Mouse (Mus musculus) embryonic facial prominence, embryonic 15.5 days (tissue): ENCODE data around the gene Lpp. TPM values are rescaled to one million over a fixed set of nuclear protein-coding genes. Genes with fewer than 3 reads are reported as not detected.

ENCODE experiments used
- ATAC-seq: fragments of 200-750 bp; cut with Nextera tagmentation; 2 replicates; pipeline ENCODE4 v1.8.0; 2017; ENCODE audit warnings: low read depth, moderate TSS enrichment; ENCODE audit not compliant: insufficient number of reproducible peaks, low FRiP score, low TSS enrichment
- H3K27ac ChIP-seq: fragments of 300-500 bp; sonication (generic); replicated peaks from 2 replicates; pipeline ENCODE4 v1.5.1; 2015; ENCODE audit warnings: mild to moderate bottlenecking, inconsistent platforms
- H3K27me3 ChIP-seq: fragments of 300-500 bp; sonication (generic); 2 replicates; pipeline ENCODE4 v1.6.1; 2015; ENCODE audit warnings: inconsistent platforms
- H3K36me3 ChIP-seq: fragments of 300-500 bp; sonication (generic); 2 replicates; pipeline ENCODE4 v1.6.1; 2015; ENCODE audit warnings: mild to moderate bottlenecking, inconsistent platforms
- H3K4me1 ChIP-seq: fragments of 300-500 bp; sonication (generic); 2 replicates; pipeline ENCODE4 v1.6.1; 2015; ENCODE audit warnings: inconsistent platforms
- H3K4me2 ChIP-seq: fragments of 300-500 bp; sonication (generic); replicated peaks from 2 replicates; pipeline ENCODE4 v1.6.1; 2015; ENCODE audit warnings: mild to moderate bottlenecking, inconsistent platforms
- H3K4me3 ChIP-seq: fragments of 300-500 bp; sonication (generic); replicated peaks from 2 replicates; pipeline ENCODE4 v1.5.1; 2015; ENCODE audit warnings: mild to moderate bottlenecking, inconsistent platforms
- H3K9ac ChIP-seq: fragments of 300-500 bp; sonication (generic); 2 replicates; pipeline ENCODE4 v1.6.1; 2015; ENCODE audit warnings: inconsistent platforms
- H3K9me3 ChIP-seq: fragments of 300-500 bp; sonication (generic); replicated peaks from 2 replicates; pipeline ENCODE4 v1.6.1; 2016; ENCODE audit warnings: inconsistent platforms
- WGBS: fragments of 180-500 bp; shearing (Covaris S2); methylation state at CpG from one replicate; pipeline ENCODE4 v1.1.7; 2015; 5-methylcytosine and 5-hydroxymethylcytosine counted together
- polyA plus RNA-seq: library from polyadenylated mRNA; unstranded; fragments of >200 nt; fragmentation: Nextera tagmentation; extraction: Ambion mirVana; gene quantifications from 2 replicates; pipeline ENCODE4 v1.2.1, GENCODE M21; 2015

The Lpp gene
- polyA plus RNA-seq, 1 experiment from 2014 or later = 52.8 TPM

DNA sequence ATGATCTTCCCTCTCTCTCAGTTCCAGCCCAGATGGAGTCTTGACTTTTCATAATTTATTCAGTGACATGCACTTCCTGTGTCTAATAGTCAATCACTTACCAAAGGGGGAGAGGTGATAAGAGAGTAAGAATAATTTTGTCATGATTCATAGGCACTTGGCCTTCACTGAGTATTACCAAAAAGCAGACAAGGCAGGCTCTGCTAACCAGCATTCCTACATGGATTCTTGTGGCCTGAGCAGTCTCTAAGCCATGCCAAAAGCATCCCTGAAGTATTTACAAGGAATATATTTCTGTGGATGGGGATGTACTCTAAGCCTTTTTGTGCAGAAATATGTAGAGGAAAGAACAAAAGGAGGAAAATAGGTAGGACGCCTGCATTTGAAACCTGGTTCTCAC, 340.0 kb downstream of the Lpp start:
- Histone ChIP-seq H3K9me3 (no peaks in the 10 kb centered on the region), H3K27me3 (no peaks in the 10 kb centered on the region), H3K27ac (no peak overlapping the region), H3K4me1 (peaks cover 10% of the 10 kb centered on the region), H3K4me3 (no peak overlapping the region), H3K9ac (no peak overlapping the region), H3K4me2 (no peak overlapping the region), H3K36me3 (no peaks in the 10 kb centered on the region)
- no peak for ATAC-seq
- 73% methylated on average over 1 of the region's 1 CpGs for WGBS

DNA sequence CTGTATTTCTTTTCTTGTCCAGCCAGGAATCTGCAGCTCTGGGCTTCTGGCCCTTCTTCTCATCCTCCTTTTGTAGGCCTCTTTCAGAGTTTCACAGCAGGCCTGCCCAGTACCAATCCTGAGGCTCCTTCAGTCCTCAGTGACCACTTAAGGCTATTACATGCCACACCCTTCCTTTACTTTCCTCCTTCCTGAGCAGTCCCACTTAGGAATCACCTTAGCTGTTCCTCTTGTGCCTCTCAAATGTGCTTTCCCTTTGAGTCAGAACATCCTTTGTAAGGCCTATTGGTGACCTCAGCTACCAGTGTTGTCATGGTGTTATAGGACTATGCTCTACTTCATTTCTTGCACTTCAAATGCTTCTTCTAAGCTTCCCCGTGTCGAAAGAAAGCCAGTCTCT, 342.4 kb downstream of the Lpp start:
- ATAC-seq = no peak
- WGBS = 88% methylated on average over 2 of the region's 2 CpGs
- H3K36me3 ChIP-seq = no peaks in the 10 kb centered on the region

GRCm38 (mm10) chr16:24737362-24738057, 344.2 kb downstream of the Lpp start:
- Histone ChIP-seq H3K9ac (no peak overlapping the region), H3K4me1 (peaks cover 10% of the 10 kb centered on the region), H3K27me3 (no peaks in the 10 kb centered on the region), H3K27ac (no peak overlapping the region), H3K36me3 (no peaks in the 10 kb centered on the region), H3K4me2 (no peak overlapping the region), H3K4me3 (no peak overlapping the region), H3K9me3 (no peaks in the 10 kb centered on the region)
- no peak for ATAC-seq
- WGBS = 40% methylated on average over 10 of the region's 10 CpGs

More for the DNA sequence above, 342.4 kb downstream of the Lpp start:
- H3K27ac ChIP-seq = no peak overlapping the region
- H3K4me1 ChIP-seq = peaks cover 10% of the 10 kb centered on the region
- no peak overlapping the region for H3K4me3 ChIP-seq
- H3K27me3 ChIP-seq = no peaks in the 10 kb centered on the region
- H3K9ac ChIP-seq = no peak overlapping the region
- H3K4me2 ChIP-seq = no peak overlapping the region
- no peaks in the 10 kb centered on the region for H3K9me3 ChIP-seq

- Histone ChIP-seq H3K4me3 (no peak overlapping the region), H3K9me3 (no peaks in the 10 kb centered on the region), H3K27me3 (no peaks in the 10 kb centered on the region), H3K9ac (no peak overlapping the region), H3K36me3 (no peaks in the 10 kb centered on the region), H3K27ac (no peak overlapping the region), H3K4me1 (peaks cover 10% of the 10 kb centered on the region), H3K4me2 (no peak overlapping the region)
- WGBS = 88% methylated on average over 4 of the region's 4 CpGs
- ATAC-seq = no peak
These were observed 347.4 kb downstream of the Lpp start for GRCm38 (mm10) chr16:24740714-24741113.

- no peak overlapping the region for H3K27ac ChIP-seq
- H3K4me1 ChIP-seq = no peaks in the 10 kb centered on the region
- H3K27me3 ChIP-seq = no peaks in the 10 kb centered on the region
- no peak overlapping the region for H3K9ac ChIP-seq
- no peak overlapping the region for H3K4me2 ChIP-seq
- no peaks in the 10 kb centered on the region for H3K9me3 ChIP-seq
- ATAC-seq = no peak
- H3K36me3 ChIP-seq = no peaks in the 10 kb centered on the region
- H3K4me3 ChIP-seq = no peak overlapping the region
These were observed 356.5 kb downstream of the Lpp start for GRCm38 (mm10) chr16:24749816-24750215.

GRCm38 (mm10) chr16:24756141-24756540, 362.8 kb downstream of the Lpp start:
- Histone ChIP-seq H3K9me3 (no peaks in the 10 kb centered on the region), H3K36me3 (no peaks in the 10 kb centered on the region), H3K4me3 (no peak overlapping the region), H3K9ac (no peak overlapping the region), H3K4me1 (no peaks in the 10 kb centered on the region), H3K27ac (no peak overlapping the region), H3K4me2 (no peak overlapping the region), H3K27me3 (no peaks in the 10 kb centered on the region)
- WGBS = 78% methylated on average over 9 of the region's 9 CpGs
- ATAC-seq = no peak

GRCm38 (mm10) chr16:24766051-24766450, 372.7 kb downstream of the Lpp start:
- Histone ChIP-seq H3K36me3 (peaks cover 5% of the 10 kb centered on the region; the same call in 1 of the 2 replicates), H3K4me2 (no peak overlapping the region), H3K4me1 (no peaks in the 10 kb centered on the region), H3K27ac (no peak overlapping the region), H3K9ac (no peak overlapping the region), H3K27me3 (no peaks in the 10 kb centered on the region), H3K4me3 (no peak overlapping the region), H3K9me3 (no peaks in the 10 kb centered on the region)
- no peak for ATAC-seq
- 84% methylated on average over 3 of the region's 3 CpGs for WGBS

DNA sequence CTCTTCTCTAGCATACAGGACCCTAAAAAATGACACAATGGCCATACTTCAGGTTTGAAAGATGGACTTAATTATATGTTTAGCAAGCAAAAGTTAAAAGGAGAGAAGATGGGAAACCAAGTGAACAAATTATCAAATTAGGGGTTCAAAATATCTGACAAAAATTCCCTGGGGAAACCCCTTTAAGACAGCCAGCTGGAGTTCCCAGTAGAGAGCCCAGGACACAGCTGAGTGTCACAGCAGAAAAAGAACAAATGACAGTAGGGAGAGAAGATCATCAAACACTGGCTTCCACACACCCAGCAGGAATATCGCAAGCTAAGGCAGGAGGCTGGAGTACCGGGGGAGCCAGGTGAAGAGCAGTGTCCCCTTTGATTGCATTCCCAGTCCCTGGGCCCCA, 373.3 kb downstream of the Lpp start:
- no peaks in the 10 kb centered on the region for H3K27me3 ChIP-seq
- no peak overlapping the region for H3K9ac ChIP-seq
- H3K9me3 ChIP-seq = no peaks in the 10 kb centered on the region
- WGBS = 85% methylated on average over 2 of the region's 2 CpGs
- no peak overlapping the region for H3K4me3 ChIP-seq
- H3K36me3 ChIP-seq = peaks cover 5% of the 10 kb centered on the region; the same call in 1 of the 2 replicates
- H3K4me1 ChIP-seq = no peaks in the 10 kb centered on the region
- no peak for ATAC-seq
- H3K4me2 ChIP-seq = no peak overlapping the region
- H3K27ac ChIP-seq = no peak overlapping the region

- ATAC-seq = no peak
- no peaks in the 10 kb centered on the region for H3K9me3 ChIP-seq
- no peak overlapping the region for H3K27ac ChIP-seq
- no peaks in the 10 kb centered on the region for H3K4me1 ChIP-seq
- no peak overlapping the region for H3K9ac ChIP-seq
- no peak overlapping the region for H3K4me2 ChIP-seq
- H3K4me3 ChIP-seq = no peak overlapping the region
- no peaks in the 10 kb centered on the region for H3K27me3 ChIP-seq
- whole genome bisulfite sequencing = 77% methylated on average over 2 of the region's 2 CpGs
- H3K36me3 ChIP-seq = no peaks in the 10 kb centered on the region
These were observed 383.7 kb downstream of the Lpp start for GRCm38 (mm10) chr16:24777053-24777452.

GRCm38 (mm10) chr16:24778432-24779274, 385.3 kb downstream of the Lpp start:
- H3K36me3 ChIP-seq = no peaks in the 10 kb centered on the region
- no peaks in the 10 kb centered on the region for H3K27me3 ChIP-seq
- H3K4me3 ChIP-seq = no peak overlapping the region
- H3K27ac ChIP-seq = no peak overlapping the region
- no peaks in the 10 kb centered on the region for H3K9me3 ChIP-seq
- no peak overlapping the region for H3K9ac ChIP-seq
- H3K4me1 ChIP-seq = no peaks in the 10 kb centered on the region
- 74% methylated on average over 8 of the region's 8 CpGs for WGBS
- H3K4me2 ChIP-seq = no peak overlapping the region
- ATAC-seq = no peak

- no peaks in the 10 kb centered on the region for H3K4me1 ChIP-seq
These were observed 387.2 kb downstream of the Lpp start for GRCm38 (mm10) chr16:24780545-24780944.

More at GRCm38 (mm10) chr16:24780545-24780944, 387.2 kb downstream of the Lpp start:
- H3K4me3 ChIP-seq = no peak overlapping the region
- no peak overlapping the region for H3K4me2 ChIP-seq
- WGBS = 63% methylated on average over 7 of the region's 7 CpGs
- H3K9me3 ChIP-seq = no peaks in the 10 kb centered on the region
- no peaks in the 10 kb centered on the region for H3K36me3 ChIP-seq
- H3K9ac ChIP-seq = no peak overlapping the region
- no peak for ATAC-seq
- H3K27me3 ChIP-seq = no peaks in the 10 kb centered on the region
- no peak overlapping the region for H3K27ac ChIP-seq
